ENCODE assay signal across 10 mouse cellular contexts in the genomic region with DNA sequence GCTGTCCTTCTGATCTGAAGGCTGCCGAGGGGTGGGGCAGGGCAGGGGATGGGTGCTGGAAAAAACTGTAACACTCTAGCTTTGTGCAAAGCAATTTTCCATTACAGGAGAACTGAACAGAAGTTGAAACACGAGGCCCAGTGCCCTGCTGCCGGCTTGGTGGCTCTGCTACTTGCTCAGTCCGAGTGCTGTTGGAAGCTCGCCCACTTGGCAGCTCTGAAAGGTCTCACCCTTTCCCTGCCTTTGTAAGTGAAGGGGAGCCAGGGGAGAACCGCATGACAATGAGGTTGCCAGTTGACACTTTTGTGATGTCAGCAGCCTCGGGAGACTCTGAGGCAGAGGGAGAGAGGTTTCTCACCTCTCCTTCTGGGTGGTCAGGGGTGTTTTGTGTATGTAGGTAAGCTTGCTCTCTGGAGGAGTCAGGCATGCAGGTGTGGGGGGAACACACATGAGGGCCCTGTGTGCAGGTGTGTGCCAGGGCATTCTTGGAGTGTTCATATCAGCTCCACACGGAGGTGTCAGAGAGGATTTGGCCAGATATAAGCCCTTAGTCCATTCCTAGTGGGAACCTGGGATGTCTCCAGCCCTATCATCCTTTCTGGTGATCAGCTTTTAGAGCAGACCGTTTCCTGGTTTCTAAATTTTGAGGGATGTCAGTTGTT. TPM values are rescaled to one million over a fixed set of nuclear protein-coding genes. Genes with fewer than 3 reads are reported as not detected.
A peak's percentile ranks its signal among the peaks of the same experiment; 100 is the strongest.
DNase-seq lines count a peak whose midpoint lies in the region; ATAC-seq and TF ChIP-seq lines count a peak whose summit lies in the region.
"Had no signal": no experiment of that assay in that cellular context is flagged by ENCODE, and none has a peak within 500 bp of the region (broad histone marks: within the 10 kb centered on the region; RNA-seq: fewer than 3 reads in every experiment).

A gene (minus strand): TSS at position 16 of the 662 bp plus-strand sequence.

- peaks cover 6% of the 10 kb centered on the region; the same call in 1 of the 2 replicates for H3K4me1 ChIP-seq in embryonic facial prominence, embryonic 14.5 days (ENCODE audit: control insufficient read depth, insufficient read depth, low read length)
- H3K4me1 ChIP-seq in embryonic facial prominence, embryonic 10.5 days: no peaks in the 10 kb centered on the region
- no peaks in the 10 kb centered on the region; the same call in 1 of the 2 replicates for H3K4me1 ChIP-seq in testis, adult 2 months (ENCODE audit: control insufficient read depth, insufficient read depth, low read length)

- H3K4me3 ChIP-seq in embryonic facial prominence, embryonic 14.5 days (ENCODE audit: low read depth, low read length): no peak within 1 kb of the TSS
- H3K4me3 ChIP-seq in embryonic facial prominence, embryonic 10.5 days: no peak within 1 kb of the TSS
- H3K4me3 ChIP-seq in testis, adult 2 months (ENCODE audit: control insufficient read depth, low read depth, low read length): peak within 1 kb of the TSS; percentile 82

- no peak within 1 kb of the TSS for H3K4me2 ChIP-seq in embryonic facial prominence, embryonic 14.5 days (ENCODE audit: low read depth, low read length)

- H3K9me3 ChIP-seq in embryonic facial prominence, embryonic 14.5 days (ENCODE audit: control insufficient read depth, low read length): no peaks in the 10 kb centered on the region
- no peaks in the 10 kb centered on the region for H3K9me3 ChIP-seq in embryonic facial prominence, embryonic 10.5 days

- peak; percentile 70 for ATAC-seq in embryonic facial prominence, embryonic 14.5 days (ENCODE audit: low read depth)

- DNase-seq in embryonic facial prominence, embryonic 14.5 days (ENCODE audit: low spot score): peak; percentile 64
- DNase-seq in embryonic facial prominence, embryonic 10.5 days (ENCODE audit: low spot score): no peak
- no peak for DNase-seq in testis, postnatal 14 days (ENCODE audit: low spot score)
- peak; percentile 74 to 83 for DNase-seq in heart, adult 9 months (ENCODE audit: low spot score in 2 of 2)
- peak; percentile 59 to 68 for DNase-seq in layer of hippocampus, postnatal 10 days (ENCODE audit: low spot score in 2 of 2)
- peak; percentile 48 for DNase-seq in right cerebral cortex, postnatal 14 days
- no peak for DNase-seq in embryo, embryonic 11 days

- no peak for TF ChIP-seq POLR2A in testis, adult 2 months (IDR thresholded peaks at IDR 0.05; ENCODE audit: control insufficient read depth, low read depth, low read length)

- no peak for TF ChIP-seq CTCF in testis, adult 2 months (IDR thresholded peaks at IDR 0.05; ENCODE audit: control insufficient read depth, insufficient read depth, insufficient replicate concordance, low read depth, low read length)

- no peak within 1 kb of the TSS for H3K27ac ChIP-seq in embryonic facial prominence, embryonic 14.5 days (replicated peaks; ENCODE audit: low read depth, low read length)
- no peak within 1 kb of the TSS for H3K27ac ChIP-seq in embryonic facial prominence, embryonic 10.5 days (replicated peaks)
- H3K27ac ChIP-seq in testis, adult 2 months (ENCODE audit: control insufficient read depth, insufficient read depth, low read depth, low read length): no peak within 1 kb of the TSS

- H3K27me3 ChIP-seq in embryonic facial prominence, embryonic 14.5 days (replicated peaks; ENCODE audit: control insufficient read depth, insufficient read depth, low read length): no peaks in the 10 kb centered on the region
- H3K27me3 ChIP-seq in embryonic facial prominence, embryonic 10.5 days (replicated peaks; ENCODE audit: low read depth, poor library complexity, severe bottlenecking): no peaks in the 10 kb centered on the region
- no peaks in the 10 kb centered on the region for H3K27me3 ChIP-seq in testis, adult 2 months (ENCODE audit: control insufficient read depth, insufficient read depth, low read length)

- 37% methylated on average over 9 of the region's 9 CpGs for WGBS in embryonic facial prominence, embryonic 14.5 days
- 49% methylated on average over 9 of the region's 9 CpGs for WGBS in embryonic facial prominence, embryonic 10.5 days

- H3K9ac ChIP-seq in embryonic facial prominence, embryonic 14.5 days (ENCODE audit: low read depth, low read length): no peak within 1 kb of the TSS

- H3K36me3 ChIP-seq in embryonic facial prominence, embryonic 14.5 days (ENCODE audit: control insufficient read depth, insufficient read depth, low read length): no peaks in the 10 kb centered on the region
- no peaks in the 10 kb centered on the region for H3K36me3 ChIP-seq in embryonic facial prominence, embryonic 10.5 days (replicated peaks)
- H3K36me3 ChIP-seq in testis, adult 2 months (ENCODE audit: control insufficient read depth, insufficient read depth, low read length): no peaks in the 10 kb centered on the region

RNA-seq across cellular contexts. Expression of the gene that starts here (rescaled TPM):
- polyA plus RNA-seq in embryonic facial prominence, embryonic 14.5 days (2014; fragmentation: Nextera tagmentation; extraction: Ambion mirVana): not detected in 2 replicates
- polyA plus RNA-seq in embryonic facial prominence, embryonic 10.5 days (2016; fragmentation: Nextera tagmentation; extraction: Ambion mirVana): not detected in 2 replicates
- polyA plus RNA-seq in testis, adult 2 months (2012; rRNA removed): 60.6 and 74.8 TPM in 2 replicates
- total RNA-seq in layer of hippocampus, postnatal 10 days (2021): not detected
- total RNA-seq: layer of hippocampus, adult 18-20 months; neutrophil, adult 5-6 weeks had no signal

Comparison
In these comparisons a context has a peak if more than half of its experiments do, and no peak if none do; other contexts are left out.
1. RNA of the gene that starts here (polyA plus RNA-seq): 60.6 to 74.8 TPM in testis, adult 2 months; not detected in embryonic facial prominence, embryonic 14.5 days and not detected in embryonic facial prominence, embryonic 10.5 days; every median in the first group is over 10 times any median in the second.
2. Peak in DNase-seq and ATAC-seq in embryonic facial prominence, embryonic 14.5 days; RNA of the gene not detected or under 1 TPM.
3. Peak in DNase-seq in layer of hippocampus, postnatal 10 days; RNA of the gene not detected or under 1 TPM.
4. DNase-seq: peak in heart, adult 9 months (2 of 2) and right cerebral cortex, postnatal 14 days (single experiment); none in embryonic facial prominence, embryonic 10.5 days (single experiment), testis, postnatal 14 days (single experiment) and embryo, embryonic 11 days (single experiment).